In genomic region chr11:108920158-108920635, GRCm38 (mm10) we compare ENCODE assay signal across 7 mouse cellular contexts. TPM values are rescaled to one million over a fixed set of nuclear protein-coding genes. Genes with fewer than 3 reads are reported as not detected.
A peak's percentile ranks its signal among the peaks of the same experiment; 100 is the strongest.
DNase-seq lines count a peak whose midpoint lies in the region; ATAC-seq and TF ChIP-seq lines count a peak whose summit lies in the region.

TSS of gene Axin2 (plus strand) at chr11:108920349.

- TF ChIP-seq POLR2A in limb, embryonic 14.5 days (IDR thresholded peaks at IDR 0.05; ENCODE audit: borderline replicate concordance, extremely low read depth, insufficient read depth, insufficient read length) = 0 out of 2 replicates have a peak, but pooled peaks have one; percentile 12

- H3K36me3 ChIP-seq in embryonic facial prominence, embryonic 14.5 days (ENCODE audit: control insufficient read depth, insufficient read depth, low read length) = 0 out of 2 replicates have a peak, but pooled peaks cover 4% of the 10 kb centered on the region
- H3K36me3 ChIP-seq in limb, embryonic 14.5 days (ENCODE audit: control insufficient read depth, insufficient read depth, low read length) = peaks cover 9% of the 10 kb centered on the region; the same call in 1 of the 2 replicates
- no peaks in the 10 kb centered on the region for H3K36me3 ChIP-seq in midbrain, embryonic 16.5 days (ENCODE audit: control insufficient read depth, insufficient read depth, low read length)

- ATAC-seq in embryonic facial prominence, embryonic 14.5 days (ENCODE audit: low read depth) = peak; percentile 93
- ATAC-seq in limb, embryonic 14.5 days (ENCODE audit: low FRiP score, low read depth) = peak; percentile 90
- ATAC-seq in midbrain, embryonic 16.5 days = peak; percentile 89

- DNase-seq in brain, adult 2 months (ENCODE audit: low read depth, low spot score) = peak; percentile 95
- peak; percentile 98 for DNase-seq in embryonic facial prominence, embryonic 14.5 days (ENCODE audit: low spot score)
- peak; percentile 89 to 90 for DNase-seq in heart, adult 9 months (ENCODE audit: low spot score in 2 of 2)
- peak; percentile 91 for DNase-seq in kidney, adult 9 months
- peak; percentile 97 for DNase-seq in limb, embryonic 14.5 days (ENCODE audit: low spot score)
- DNase-seq in spleen, postnatal 14 days (ENCODE audit: low spot score in 2 of 2) = peak; percentile 43 to 45

- WGBS in embryonic facial prominence, embryonic 14.5 days = 0% methylated on average over 27 of the region's 53 CpGs
- WGBS in limb, embryonic 14.5 days = under 1% methylated on average over 48 of the region's 53 CpGs
- WGBS in midbrain, embryonic 16.5 days = under 1% methylated on average over 50 of the region's 53 CpGs

- H3K4me3 ChIP-seq in embryonic facial prominence, embryonic 14.5 days (ENCODE audit: low read depth, low read length) = peak within 1 kb of the TSS; percentile 86
- H3K4me3 ChIP-seq in limb, embryonic 14.5 days (replicated peaks; ENCODE audit: low read length) = peak within 1 kb of the TSS; percentile 85
- peak within 1 kb of the TSS; percentile 93 for H3K4me3 ChIP-seq in midbrain, embryonic 16.5 days (ENCODE audit: low read depth, low read length)

- H3K4me2 ChIP-seq in embryonic facial prominence, embryonic 14.5 days (ENCODE audit: low read depth, low read length) = peak within 1 kb of the TSS; percentile 60
- H3K4me2 ChIP-seq in limb, embryonic 14.5 days (replicated peaks; ENCODE audit: low read depth, low read length, severe bottlenecking) = peak within 1 kb of the TSS; percentile 82
- H3K4me2 ChIP-seq in midbrain, embryonic 16.5 days (ENCODE audit: low read length) = peak within 1 kb of the TSS; percentile 88

- H3K27ac ChIP-seq in embryonic facial prominence, embryonic 14.5 days (replicated peaks; ENCODE audit: low read depth, low read length) = peak within 1 kb of the TSS; percentile 100
- peak within 1 kb of the TSS; percentile 100 for H3K27ac ChIP-seq in limb, embryonic 14.5 days (replicated peaks; ENCODE audit: low read depth, low read length)
- H3K27ac ChIP-seq in midbrain, embryonic 16.5 days (ENCODE audit: low read length) = peak within 1 kb of the TSS; percentile 99

- peaks cover 26% of the 10 kb centered on the region for H3K4me1 ChIP-seq in embryonic facial prominence, embryonic 14.5 days (ENCODE audit: control insufficient read depth, insufficient read depth, low read length)
- peaks cover 30% of the 10 kb centered on the region for H3K4me1 ChIP-seq in limb, embryonic 14.5 days (ENCODE audit: control insufficient read depth, insufficient read depth, low read length)
- H3K4me1 ChIP-seq in midbrain, embryonic 16.5 days (ENCODE audit: control insufficient read depth, insufficient read depth, low read length) = peaks cover 46% of the 10 kb centered on the region

- peak within 1 kb of the TSS; percentile 93 for H3K9ac ChIP-seq in embryonic facial prominence, embryonic 14.5 days (ENCODE audit: low read depth, low read length)
- peak within 1 kb of the TSS; percentile 92 for H3K9ac ChIP-seq in limb, embryonic 14.5 days (ENCODE audit: low read depth, low read length, severe bottlenecking)
- peak within 1 kb of the TSS; percentile 92 for H3K9ac ChIP-seq in midbrain, embryonic 16.5 days (ENCODE audit: low read depth, low read length)

- H3K9me3 ChIP-seq in embryonic facial prominence, embryonic 14.5 days (ENCODE audit: control insufficient read depth, low read length) = peaks cover 7% of the 10 kb centered on the region; the same call in 1 of the 2 replicates
- 0 out of 2 replicates have a peak, but pooled peaks cover 4% of the 10 kb centered on the region for H3K9me3 ChIP-seq in limb, embryonic 14.5 days (ENCODE audit: control insufficient read depth, low read length)
- H3K9me3 ChIP-seq in midbrain, embryonic 16.5 days (replicated peaks; ENCODE audit: control insufficient read depth, low read length, poor library complexity, severe bottlenecking) = no peaks in the 10 kb centered on the region; the same call in 1 of the 2 replicates

- H3K27me3 ChIP-seq in embryonic facial prominence, embryonic 14.5 days (replicated peaks; ENCODE audit: control insufficient read depth, insufficient read depth, low read length) = 0 out of 2 replicates have a peak, but pooled peaks cover 3% of the 10 kb centered on the region
- H3K27me3 ChIP-seq in limb, embryonic 14.5 days (ENCODE audit: control insufficient read depth, insufficient read depth, low read length) = no peaks in the 10 kb centered on the region
- no peaks in the 10 kb centered on the region for H3K27me3 ChIP-seq in midbrain, embryonic 16.5 days (ENCODE audit: control insufficient read depth, insufficient read depth, low read depth, low read length)

RNA-seq across cellular contexts. Expression of gene Axin2, which starts in this region (rescaled TPM):
- polyA plus RNA-seq in embryonic facial prominence, embryonic 14.5 days (2014; fragmentation: Nextera tagmentation; extraction: Ambion mirVana) = 11.4 and 11.8 TPM in 2 replicates
- 50.9 and 58.2 TPM in 2 replicates for polyA plus RNA-seq in limb, embryonic 14.5 days (2012; rRNA removed)
- polyA plus RNA-seq in limb, embryonic 14.5 days (2014; fragmentation: Nextera tagmentation; extraction: Ambion mirVana) = 22.6 and 22.7 TPM in 2 replicates
- polyA plus RNA-seq in midbrain, embryonic 16.5 days (2015; fragmentation: Nextera tagmentation; extraction: Ambion mirVana) = 9.3 and 11.3 TPM in 2 replicates

Comparison
In these comparisons a context has a peak if more than half of its experiments do, and no peak if none do; other contexts are left out.
1. Peak in every context shown above with its lines: DNase-seq, ATAC-seq, H3K4me3 ChIP-seq and H3K27ac ChIP-seq.
2. DNase-seq: peak in every context shown above with its lines; median percentile 98 in embryonic facial prominence, embryonic 14.5 days; 97 in limb, embryonic 14.5 days; 95 in brain, adult 2 months; 91 in kidney, adult 9 months; 90 in heart, adult 9 months; 44 in spleen, postnatal 14 days.